Mouse (Mus musculus) ES-Bruce4 (cell line): ENCODE results near the gene Prss30. TPM values are rescaled to one million over a fixed set of nuclear protein-coding genes. Genes with fewer than 3 reads are reported as not detected.

Experiments
- H3K27ac ChIP-seq: 2 replicates; pipeline ENCODE4 v1.5.1; 2012; ENCODE audit warnings: low read length, inconsistent platforms; ENCODE audit not compliant: insufficient read depth
- H3K27me3 ChIP-seq: 2 replicates; pipeline ENCODE4 v1.6.1; 2012; ENCODE audit warnings: mild to moderate bottlenecking, low read length, inconsistent platforms; ENCODE audit not compliant: control insufficient read depth, poor library complexity, insufficient read depth, severe bottlenecking
- H3K36me3 ChIP-seq: 2 replicates; pipeline ENCODE4 v1.6.1; 2012; ENCODE audit warnings: inconsistent platforms, mild to moderate bottlenecking, low read length, moderate library complexity; ENCODE audit not compliant: control insufficient read depth, poor library complexity, insufficient read depth, severe bottlenecking
- H3K4me1 ChIP-seq: one replicate; pipeline ENCODE4 v1.8.1; 2011; ENCODE audit warnings: low read length; ENCODE audit not compliant: control insufficient read depth, insufficient read depth
- H3K4me3 ChIP-seq: 2 replicates; pipeline ENCODE4 v1.5.1; 2011; ENCODE audit warnings: low read depth, mild to moderate bottlenecking, low read length
- H3K9ac ChIP-seq: 2 replicates; pipeline ENCODE4 v1.6.1; 2012; ENCODE audit warnings: low read depth, mild to moderate bottlenecking, inconsistent platforms; ENCODE audit not compliant: poor library complexity, severe bottlenecking
- H3K9me3 ChIP-seq: replicated peaks from 2 replicates; pipeline ENCODE4 v1.6.1; 2012; ENCODE audit warnings: mild to moderate bottlenecking, low read length, inconsistent platforms; ENCODE audit not compliant: control insufficient read depth, poor library complexity, insufficient read depth, severe bottlenecking
- CTCF ChIP-seq: IDR thresholded peaks from one replicate; pipeline ENCODE4 v1.8.1; 2011; ENCODE audit warnings: low read depth, low read length
- EP300 ChIP-seq: IDR thresholded peaks from 2 replicates; pipeline ENCODE4 v1.6.1; 2011; ENCODE audit warnings: low read depth, low read length; ENCODE audit not compliant: insufficient read depth
- POLR2A ChIP-seq: IDR thresholded peaks from one replicate; pipeline ENCODE4 v1.8.1; 2011; ENCODE audit warnings: low read length; ENCODE audit not compliant: insufficient read depth
- polyA plus RNA-seq: library from polyadenylated mRNA; stranded (reverse); fragments of >200 nt; gene quantifications from 2 replicates; pipeline ENCODE4 v1.2.4, GENCODE M21; 2011; ENCODE audit warnings: low read depth; ENCODE audit not compliant: missing spikeins, insufficient read depth, insufficient read length

The Prss30 gene
- polyA plus RNA-seq, 1 experiment: not detected

GRCm38 (mm10) chr17:23941372-23941771 lies 39.0 kb downstream of the Prss30 start, which contains the start of gene Sbp:
Gene Sbp (plus strand): TSS chr17:23941672.
- Histone ChIP-seq H3K4me3 (no peak within 1 kb of the TSS), H3K4me1 (no peaks in the 10 kb centered on the region), H3K9ac (no peak within 1 kb of the TSS), H3K9me3 (no peaks in the 10 kb centered on the region), H3K27ac (no peak within 1 kb of the TSS), H3K27me3 (no peaks in the 10 kb centered on the region), H3K36me3 (no peaks in the 10 kb centered on the region)
- no peak for TF ChIP-seq CTCF
- no peak for TF ChIP-seq EP300
- no peak for TF ChIP-seq POLR2A

GRCm38 (mm10) chr17:23931157-23931556 lies 49.2 kb downstream of the Prss30 start:
- H3K4me3 ChIP-seq: no peak overlapping the region
- no peaks in the 10 kb centered on the region for H3K36me3 ChIP-seq
- H3K4me1 ChIP-seq: no peaks in the 10 kb centered on the region
- no peaks in the 10 kb centered on the region for H3K27me3 ChIP-seq
- H3K27ac ChIP-seq: no peak overlapping the region
- TF ChIP-seq CTCF: no peak
- no peak for TF ChIP-seq POLR2A
- TF ChIP-seq EP300: no peak
- no peak overlapping the region for H3K9ac ChIP-seq
- no peaks in the 10 kb centered on the region for H3K9me3 ChIP-seq

- Histone ChIP-seq H3K27ac (0 out of 2 replicates have a peak overlapping the region, but pooled peaks have one; percentile 17), H3K4me1 (no peaks in the 10 kb centered on the region), H3K9ac (peak overlapping the region; percentile 54), H3K9me3 (no peaks in the 10 kb centered on the region), H3K36me3 (no peaks in the 10 kb centered on the region), H3K4me3 (peak overlapping the region; percentile 72), H3K27me3 (no peaks in the 10 kb centered on the region)
- no peak for TF ChIP-seq EP300
- no peak for TF ChIP-seq POLR2A
- no peak for TF ChIP-seq CTCF
Measured at GRCm38 (mm10) chr17:23925090-23925493, 55.3 kb downstream of the Prss30 start.

GRCm38 (mm10) chr17:23924531-23925007 lies 55.8 kb downstream of the Prss30 start:
- Histone ChIP-seq H3K27me3 (no peaks in the 10 kb centered on the region), H3K9me3 (no peaks in the 10 kb centered on the region), H3K9ac (peak overlapping the region; percentile 54), H3K36me3 (no peaks in the 10 kb centered on the region), H3K4me3 (peak overlapping the region; percentile 73), H3K27ac (peak overlapping the region; percentile 16; the same call in 1 of the 2 replicates), H3K4me1 (no peaks in the 10 kb centered on the region)
- TF ChIP-seq EP300: 0 out of 2 replicates have a peak, but pooled peaks have one; percentile 44
- no peak for TF ChIP-seq CTCF
- TF ChIP-seq POLR2A: peak; percentile 53

Other genes starting within 250 kb of the Prss30 start
- gene Paqr4, start 239.7 kb downstream of the Prss30 start, polyA plus RNA-seq: 2.4 and 2.7 TPM in 2 replicates
- 0.57 and 1.4 TPM in 2 replicates for gene Kremen2, start 234.7 kb downstream of the Prss30 start, polyA plus RNA-seq
- 32.9 and 34.2 TPM in 2 replicates for gene Flywch1, start 209.0 kb downstream of the Prss30 start, polyA plus RNA-seq
- 10.7 and 13.1 TPM in 2 replicates for gene Flywch2, start 194.5 kb downstream of the Prss30 start, polyA plus RNA-seq
- gene Srrm2, start 190.0 kb downstream of the Prss30 start, polyA plus RNA-seq: 552 and 560 TPM in 2 replicates
- gene Elob, start 151.4 kb downstream of the Prss30 start, polyA plus RNA-seq: 398 and 458 TPM in 2 replicates
- gene Prss33, start 144.5 kb downstream of the Prss30 start, polyA plus RNA-seq: 1.6 and 2.0 TPM in 2 replicates
- gene Prss32, start 136.7 kb downstream of the Prss30 start, polyA plus RNA-seq: not detected in 2 replicates
- gene Prss41, start 136.4 kb downstream of the Prss30 start, polyA plus RNA-seq: 16.0 and 19.3 TPM in 2 replicates
- gene Prss21, start 112.5 kb downstream of the Prss30 start, polyA plus RNA-seq: not detected in 2 replicates
- not detected in 2 replicates for gene Dcpp1, start 99.7 kb downstream of the Prss30 start, polyA plus RNA-seq
- not detected in 2 replicates for gene Dcpp2, start 99.7 kb downstream of the Prss30 start, polyA plus RNA-seq
- not detected in 2 replicates for gene Dcpp3, start 63.1 kb downstream of the Prss30 start, polyA plus RNA-seq
- not detected in 2 replicates for gene Sbp, start 38.9 kb downstream of the Prss30 start, polyA plus RNA-seq
- not detected in 2 replicates for gene Sbpl, start 25.3 kb downstream of the Prss30 start, polyA plus RNA-seq
- 0.45 TPM in 1 of 2 replicates, not detected in the other for gene Prss22, start 17.5 kb upstream of the Prss30 start, polyA plus RNA-seq
- not detected in 2 replicates for gene Prss27, start 57.6 kb upstream of the Prss30 start, polyA plus RNA-seq
- gene Kctd5, start 92.9 kb upstream of the Prss30 start, polyA plus RNA-seq: 66.4 and 68.4 TPM in 2 replicates
- gene Pdpk1, start 170.4 kb upstream of the Prss30 start, polyA plus RNA-seq: 44.7 and 45.0 TPM in 2 replicates
- gene Amdhd2, start 183.2 kb upstream of the Prss30 start, polyA plus RNA-seq: 25.3 and 30.4 TPM in 2 replicates
- gene Atp6v0c, start 189.1 kb upstream of the Prss30 start, polyA plus RNA-seq: 254 and 307 TPM in 2 replicates
- 14.4 and 16.6 TPM in 2 replicates for gene Tbc1d24, start 225.0 kb upstream of the Prss30 start, polyA plus RNA-seq
- 0.88 and 0.96 TPM in 2 replicates for gene Ntn3, start 229.0 kb upstream of the Prss30 start, polyA plus RNA-seq
- gene Tedc2, start 240.3 kb upstream of the Prss30 start, polyA plus RNA-seq: 21.0 and 24.5 TPM in 2 replicates